Mouse (Mus musculus) MEL (cell line): ENCODE measurements around the gene H2-Ke6.

ENCODE experiments used
- ETS1 ChIP-seq: IDR thresholded peaks from 2 replicates; pipeline ENCODE4 v1.6.1; 2012; ENCODE audit warnings: low read depth, mild to moderate bottlenecking, inconsistent platforms, low read length, improper control_type of control experiment, moderate library complexity
- GABPA ChIP-seq: IDR thresholded peaks from 2 replicates; pipeline ENCODE4 v1.6.1; 2012; ENCODE audit warnings: low read depth, mild to moderate bottlenecking, inconsistent platforms, low read length, improper control_type of control experiment, moderate library complexity
- MAFK ChIP-seq: IDR thresholded peaks from 2 replicates; pipeline ENCODE4 v1.6.1; 2011; ENCODE audit warnings: low read depth, mild to moderate bottlenecking, low read length, improper control_type of control experiment, borderline replicate concordance
- MYB ChIP-seq: IDR thresholded peaks from 2 replicates; pipeline ENCODE4 v1.6.1; 2011; ENCODE audit warnings: mild to moderate bottlenecking, low read depth, low read length, improper control_type of control experiment
- ZC3H11A ChIP-seq: IDR thresholded peaks from 2 replicates; pipeline ENCODE4 v1.6.1; 2012; ENCODE audit warnings: low read depth, mild to moderate bottlenecking, inconsistent platforms, low read length, improper control_type of control experiment

- no peak for TF ChIP-seq ETS1
- no peak for TF ChIP-seq MAFK
- TF ChIP-seq ZC3H11A: no peak
- no peak for TF ChIP-seq GABPA
- no peak for TF ChIP-seq MYB
These were observed 9.4 kb upstream of the H2-Ke6 start for GRCm38 (mm10) chr17:34037241-34037640.
